Mouse (Mus musculus) retina, postnatal 1 day (tissue): ENCODE measurements around the gene Camkk1.

Source experiments
- DNase-seq: peaks from one replicate; pipeline ENCODE4 v3.0.0-alpha.2; 2012

Gene Camkk1

DNA sequence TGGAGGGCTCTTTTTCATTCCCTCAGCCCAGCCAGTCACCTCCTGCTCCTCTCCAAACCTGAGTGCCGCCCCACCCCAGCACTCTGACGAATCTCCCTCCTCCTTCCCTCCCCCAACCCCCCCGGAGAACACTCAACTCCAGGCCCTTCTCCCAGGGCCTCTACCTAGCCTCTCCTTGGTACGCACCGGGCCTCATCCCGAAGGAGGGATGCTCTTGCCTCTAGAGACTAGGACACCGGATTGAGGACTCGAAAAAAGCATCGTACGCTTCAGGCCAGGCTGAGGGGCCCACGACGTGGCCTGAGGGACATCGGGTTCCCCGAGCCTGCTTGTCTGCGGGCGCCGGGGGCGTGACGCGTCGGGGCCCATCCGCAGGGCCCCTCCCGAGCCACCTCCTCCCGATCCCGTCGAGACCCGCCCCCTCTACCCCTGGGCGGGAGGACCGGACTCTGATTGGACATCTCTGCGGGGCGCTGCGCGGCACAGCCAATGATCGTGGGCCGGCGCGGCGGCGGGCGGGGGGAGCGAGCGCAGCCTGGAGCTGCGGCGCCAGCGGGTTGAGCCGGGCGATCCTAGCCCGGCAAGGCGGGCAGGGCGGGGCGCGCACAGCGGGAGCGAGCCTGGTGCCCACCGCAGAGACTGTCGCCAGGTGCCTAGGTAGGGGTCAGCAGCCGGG is at the start of gene Camkk1:
Gene Camkk1, plus strand, starts transcription at position 538 of the 676 bp plus-strand sequence.
- peak; percentile 96 for DNase-seq

- no peak for DNase-seq
Observed at GRCm38 (mm10) chr11:72974995-72975503, 43.8 kb upstream of the Camkk1 start.

- DNase-seq, result no peak
Observed at GRCm38 (mm10) chr11:72982516-72982915, 36.3 kb upstream of the Camkk1 start.

DNA sequence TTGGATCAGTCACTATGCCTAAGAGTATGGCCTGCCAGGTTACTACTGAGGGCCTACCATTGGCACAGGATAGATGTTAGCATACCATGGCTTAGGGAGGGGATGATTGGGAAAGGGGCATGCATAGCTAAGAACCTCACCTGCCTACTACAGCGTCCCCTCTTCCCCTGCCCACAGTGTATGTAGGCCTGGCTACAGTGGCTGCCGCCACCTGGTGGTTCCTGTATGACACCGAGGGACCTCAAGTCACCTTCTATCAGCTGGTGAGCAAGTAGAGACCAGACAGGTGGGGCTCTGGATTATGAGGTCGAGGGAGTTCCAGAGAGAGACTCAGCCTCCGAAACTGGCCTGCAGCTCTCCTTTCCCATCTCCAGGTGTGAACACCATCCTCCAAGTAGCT is 35.5 kb upstream of the Camkk1 start:
- DNase-seq, result no peak

GRCm38 (mm10) chr11:72986745-72987144 is 32.1 kb upstream of the Camkk1 start:
- no peak for DNase-seq

DNA sequence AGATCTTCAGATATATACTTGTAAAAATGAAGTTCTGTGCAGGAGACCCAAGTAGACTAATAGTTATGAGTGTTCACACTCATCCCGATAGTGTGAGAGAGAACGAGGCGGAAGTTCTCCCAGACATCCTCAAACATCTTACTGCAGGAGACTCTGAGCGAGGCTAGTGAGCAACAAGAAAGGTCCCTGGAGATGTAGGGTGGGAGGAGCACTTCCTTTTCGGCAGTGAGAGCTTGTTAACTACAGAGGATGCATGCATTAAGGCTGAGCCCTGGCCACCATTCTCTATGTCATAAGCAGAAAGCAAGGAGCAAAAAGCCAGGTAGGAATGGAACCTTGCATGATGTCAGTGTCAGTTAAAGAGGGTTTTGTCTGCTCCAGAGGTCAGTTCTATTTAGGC is 31.6 kb upstream of the Camkk1 start:
- no peak for DNase-seq

- no peak for DNase-seq
Observed at GRCm38 (mm10) chr11:72987807-72988206, 31.0 kb upstream of the Camkk1 start.

- DNase-seq, result no peak
Observed at GRCm38 (mm10) chr11:72989044-72989443, 29.8 kb upstream of the Camkk1 start.

- no peak for DNase-seq
Observed at GRCm38 (mm10) chr11:72990688-72991087, 28.1 kb upstream of the Camkk1 start.

GRCm38 (mm10) chr11:72991961-72992360 is 26.8 kb upstream of the Camkk1 start:
- DNase-seq, result no peak

GRCm38 (mm10) chr11:72996346-72996745 is 22.5 kb upstream of the Camkk1 start:
- DNase-seq, result no peak

- no peak for DNase-seq
Observed at GRCm38 (mm10) chr11:72996781-72997180, 22.0 kb upstream of the Camkk1 start.

- no peak for DNase-seq
Observed at GRCm38 (mm10) chr11:72997529-72998326, 21.1 kb upstream of the Camkk1 start.

DNA sequence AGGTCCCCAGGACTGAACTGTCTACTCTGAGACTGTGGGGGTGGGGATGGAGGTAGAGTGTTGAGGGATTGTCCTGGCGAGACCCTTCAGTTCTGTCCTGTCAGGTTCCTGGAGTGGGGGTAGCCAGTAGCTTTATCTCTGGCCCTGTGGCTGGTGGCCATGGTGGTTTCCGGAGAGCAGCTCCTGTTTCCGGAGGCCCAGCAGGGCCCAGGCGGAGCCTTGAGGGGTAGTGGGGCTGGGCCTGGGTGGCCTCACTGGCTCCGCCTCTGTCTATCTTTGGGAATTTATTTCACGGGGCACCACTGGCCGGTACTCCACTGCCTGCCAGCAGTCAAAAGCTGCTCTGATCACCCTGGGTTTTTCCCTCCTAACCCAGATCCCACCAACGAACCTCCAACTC is 20.0 kb upstream of the Camkk1 start, which contains the start of gene P2rx1:
Gene P2rx1, plus strand, starts transcription at position 333 of the 400 bp plus-strand sequence.
- no peak for DNase-seq

DNA sequence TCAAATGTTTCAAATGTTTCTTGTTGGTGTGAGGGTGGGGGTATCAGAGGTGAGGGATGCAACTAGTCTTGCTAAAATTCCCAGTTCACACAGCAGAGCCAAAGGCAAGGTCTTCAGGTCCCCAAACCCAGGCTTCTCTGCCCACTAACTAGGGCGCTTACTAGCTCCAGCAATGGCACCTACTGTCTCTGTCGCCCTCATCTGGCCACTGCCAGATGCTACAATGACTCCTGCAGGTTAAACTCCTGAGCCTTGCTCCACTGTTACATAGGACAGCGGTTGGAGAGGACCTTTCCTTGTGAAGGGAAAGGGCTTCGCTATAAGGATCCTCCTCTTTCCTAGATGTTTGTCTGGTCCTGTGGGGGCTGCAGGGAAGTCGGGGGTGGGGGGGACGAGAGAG is 17.8 kb upstream of the Camkk1 start:
- DNase-seq, result peak; percentile 69

DNA sequence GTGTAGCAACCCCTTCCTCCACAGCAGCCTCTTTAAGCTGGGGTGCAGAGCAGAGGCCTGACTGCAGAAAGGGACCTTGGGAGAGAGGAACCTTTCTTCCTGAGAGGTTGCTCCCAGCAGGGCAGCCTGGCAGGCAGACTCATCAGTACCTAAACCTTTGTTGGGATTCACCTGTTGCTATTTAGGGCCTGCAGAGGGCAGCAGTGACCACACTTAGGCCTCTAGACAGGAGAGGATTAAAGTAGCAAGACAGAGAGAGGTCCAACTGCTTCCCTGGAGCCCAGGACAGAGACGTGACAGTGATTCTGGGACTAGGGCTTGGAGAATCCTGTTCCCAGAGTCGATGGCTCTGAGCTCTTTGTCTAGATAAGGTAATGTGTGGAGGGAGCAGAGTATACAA is 12.4 kb upstream of the Camkk1 start:
- peak; percentile 87 for DNase-seq

DNA sequence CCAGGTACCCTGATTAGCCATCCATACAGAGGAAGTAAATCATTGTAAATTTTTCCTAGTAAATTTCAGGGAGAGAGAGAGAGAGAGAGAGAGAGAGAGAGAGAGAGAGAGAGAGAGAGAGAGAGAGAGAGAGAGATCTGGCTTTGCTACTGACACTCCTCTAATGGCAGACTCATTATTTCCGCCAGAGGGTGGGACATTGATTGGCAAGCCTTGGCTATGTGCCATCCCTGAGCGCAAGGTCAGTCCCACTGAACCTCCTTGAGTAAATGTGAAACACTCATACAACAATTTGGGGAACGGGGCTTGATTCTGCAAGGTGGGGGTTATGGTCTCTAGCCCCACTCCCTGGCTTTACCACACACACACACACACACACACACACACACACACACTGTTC is 11.7 kb upstream of the Camkk1 start:
- DNase-seq, result peak; percentile 49

- DNase-seq, result peak; percentile 62
Observed at GRCm38 (mm10) chr11:73007698-73008481, 10.9 kb upstream of the Camkk1 start.

DNA sequence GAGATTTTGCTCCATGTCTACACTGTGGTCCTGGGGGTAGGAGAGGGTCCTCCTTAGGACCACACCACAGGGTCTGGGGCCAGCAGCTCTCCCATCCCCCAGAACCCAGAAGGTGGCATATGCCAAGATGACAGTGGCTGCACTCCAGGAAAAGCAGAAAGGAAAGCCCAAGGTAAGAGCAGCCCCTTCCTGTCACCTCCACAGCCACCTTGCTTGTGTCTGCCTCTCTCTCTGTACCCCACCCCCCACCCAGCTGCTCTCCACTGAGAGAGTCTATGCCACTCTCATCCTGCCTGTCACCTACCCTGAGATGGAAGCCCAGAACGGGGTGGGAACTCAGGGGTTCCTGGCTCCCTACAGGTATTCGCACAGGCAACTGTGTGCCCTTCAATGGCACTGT is 10.0 kb upstream of the Camkk1 start:
- no peak for DNase-seq

GRCm38 (mm10) chr11:73009531-73010274 is 9.1 kb upstream of the Camkk1 start:
- peak; percentile 46 for DNase-seq

DNA sequence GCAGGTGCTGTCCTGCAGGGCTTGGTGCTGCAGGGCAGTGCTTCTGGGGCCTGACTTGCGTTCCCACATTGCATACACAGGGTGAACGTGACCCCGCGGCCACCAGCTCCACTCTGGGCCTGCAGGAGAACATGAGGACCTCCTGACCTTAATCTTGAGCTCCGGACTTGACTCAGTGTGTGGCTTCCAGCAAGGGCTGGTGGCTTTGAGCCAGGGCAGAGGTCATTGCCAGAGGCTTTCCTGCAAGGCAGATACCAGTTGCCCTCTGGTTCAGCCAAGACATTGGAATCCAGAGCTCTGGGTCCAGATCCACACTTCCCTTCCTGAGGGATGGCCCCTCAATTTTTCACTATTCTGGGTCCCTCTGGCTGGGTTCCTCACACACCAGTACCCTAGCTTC is 4.8 kb upstream of the Camkk1 start:
- no peak for DNase-seq

DNA sequence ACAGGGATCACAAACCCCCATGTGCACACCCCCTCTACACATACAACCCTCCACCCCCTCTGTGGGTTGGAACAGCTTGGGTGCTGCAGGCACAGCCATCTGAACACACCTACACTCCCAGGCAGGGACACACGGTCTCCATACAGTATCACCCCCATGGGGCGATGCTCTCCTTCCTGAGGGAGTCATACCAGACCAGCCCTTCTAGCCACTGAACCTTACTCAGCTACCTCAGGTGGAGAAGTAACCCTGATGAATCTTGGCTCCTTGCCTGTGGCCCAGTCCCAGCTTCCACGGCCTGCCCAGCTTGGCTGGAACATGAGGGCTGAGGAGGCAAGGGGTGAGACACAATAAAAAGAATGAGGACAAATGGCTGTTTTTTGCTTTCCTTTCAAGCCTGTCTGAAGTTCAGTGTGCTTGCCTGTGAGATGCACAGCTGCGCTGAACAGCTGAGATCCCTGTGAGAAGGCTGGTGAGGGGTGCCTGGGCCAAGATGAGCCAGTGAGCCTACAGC is 3.9 kb upstream of the Camkk1 start:
- DNase-seq, result no peak
